Mouse (Mus musculus) thymus, postnatal 4 days (tissue): ENCODE results near the gene Slc30a4.

ENCODE experiments used
- DNase-seq: peaks from one replicate; pipeline ENCODE4 v3.0.0; 2021

Gene Slc30a4

GRCm38 (mm10) chr2:122675126-122675525 is 27.3 kb downstream of the Slc30a4 start:
- DNase-seq: no peak

- DNase-seq: peak; percentile 52
These were observed 29.6 kb downstream of the Slc30a4 start for GRCm38 (mm10) chr2:122672841-122673240.

- no peak for DNase-seq
These were observed 30.7 kb downstream of the Slc30a4 start for GRCm38 (mm10) chr2:122671714-122672113.

GRCm38 (mm10) chr2:122667856-122668255 is 34.6 kb downstream of the Slc30a4 start:
- DNase-seq: peak; percentile 75

GRCm38 (mm10) chr2:122665973-122666875 is 36.2 kb downstream of the Slc30a4 start:
- peak; percentile 82 for DNase-seq

- DNase-seq: no peak
These were observed 37.0 kb downstream of the Slc30a4 start for GRCm38 (mm10) chr2:122665253-122665972.

GRCm38 (mm10) chr2:122659825-122660224 is 42.6 kb downstream of the Slc30a4 start:
- DNase-seq: peak; percentile 49

GRCm38 (mm10) chr2:122657707-122658524 is 44.5 kb downstream of the Slc30a4 start:
- DNase-seq: no peak

GRCm38 (mm10) chr2:122656767-122657166 is 45.7 kb downstream of the Slc30a4 start:
- DNase-seq: no peak

- no peak for DNase-seq
These were observed 46.4 kb downstream of the Slc30a4 start for GRCm38 (mm10) chr2:122656052-122656451.

GRCm38 (mm10) chr2:122652096-122653084 is 50.1 kb downstream of the Slc30a4 start:
- peak; percentile 80 for DNase-seq

GRCm38 (mm10) chr2:122638673-122639072 is 63.8 kb downstream of the Slc30a4 start:
- no peak for DNase-seq

GRCm38 (mm10) chr2:122638029-122638428 is 64.4 kb downstream of the Slc30a4 start:
- no peak for DNase-seq

GRCm38 (mm10) chr2:122637526-122637997 is 64.9 kb downstream of the Slc30a4 start:
- peak; percentile 91 for DNase-seq

- no peak for DNase-seq
These were observed 65.8 kb downstream of the Slc30a4 start, which contains the start of gene AA467197 for GRCm38 (mm10) chr2:122636686-122637085. Gene AA467197, plus strand, starts transcription at chr2:122636986.
